In genomic region chr1:80763042-80763950, GRCm38 (mm10) we compare ENCODE assay signal across 16 mouse cellular contexts. TPM values are rescaled to one million over a fixed set of nuclear protein-coding genes. Genes with fewer than 3 reads are reported as not detected.
A peak's percentile ranks its signal among the peaks of the same experiment; 100 is the strongest.
DNase-seq lines count a peak whose midpoint lies in the region; ATAC-seq lines count a peak whose summit lies in the region.
"Had no signal": no experiment of that assay in that cellular context is flagged by ENCODE, and none has a peak within 500 bp of the region (broad histone marks: within the 10 kb centered on the region; RNA-seq: fewer than 3 reads in every experiment).

No protein-coding gene starts in this region.

- 0 out of 2 replicates have a peak, but pooled peaks have one; percentile 9 for ATAC-seq in common myeloid progenitor, adult 5-6 weeks (replicated peaks; ENCODE audit: low read depth, poor library complexity, severe bottlenecking)
- ATAC-seq in frontal cortex, adult (ENCODE audit: low TSS enrichment), result no peak
- no peak for ATAC-seq in monocyte, adult 5-6 weeks (replicated peaks; ENCODE audit: insufficient number of reproducible peaks, low FRiP score, low TSS enrichment, poor library complexity, severe bottlenecking)
- ATAC-seq: activated CD4-positive, CD25-positive, alpha-beta regulatory T cell, adult 4 months; forebrain, embryonic 13.5 days; intestine, embryonic 15.5 days; Patski had no signal

- intact Hi-C loops in left cerebral cortex, postnatal 4 days (cut with DNase I), result no loop called here
- intact Hi-C loops in left cerebral cortex, postnatal 10 days (cut with DNase I), result no loop called here

- peak; percentile 25 for DNase-seq in left cerebral cortex, postnatal 4 days
- no peak for DNase-seq in left cerebral cortex, postnatal 10 days (ENCODE audit: extremely low spot score in 1 of 2, low spot score in 2 of 2)
- DNase-seq in layer of hippocampus, adult 9-11 months, result peak; percentile 61
- DNase-seq in kidney, postnatal 10 days, result no peak
- DNase-seq: adrenal gland, postnatal 10 days; cerebellum, adult 11-12 months; lung, postnatal 10 days; retina, postnatal 1 day; right cerebral cortex, postnatal 4 days had no signal

RNA-seq across cellular contexts. Expression of gene Dock10, which starts 5.0 kb away (rescaled TPM):
- total RNA-seq in left cerebral cortex, postnatal 4 days (2021), result 10 to 100 TPM; 11.5 to 12.2 TPM
- 10 to 100 TPM; 13.4 to 16.6 TPM for total RNA-seq in left cerebral cortex, postnatal 10 days (2021)
- 104 and 126 TPM in 2 replicates for total RNA-seq in common myeloid progenitor, adult 5-6 weeks (2017)
- total RNA-seq in monocyte, adult 5-6 weeks (2017), result 171 to 265 TPM (median 188 TPM) in 3 replicates

Comparison
In these comparisons a context has a peak if more than half of its experiments do, and no peak if none do; other contexts are left out.
1. DNase-seq: peak in left cerebral cortex, postnatal 4 days (single experiment) and layer of hippocampus, adult 9-11 months (single experiment); none in left cerebral cortex, postnatal 10 days (0 of 2) and kidney, postnatal 10 days (single experiment).